Mouse (Mus musculus) bone marrow, adult 2 months (tissue): ENCODE measurements at regions not wholly inside any gene's neighbourhood (a gene's known extent, or its start where the extent isn't known, plus 50 kb on each side); places are given as distances from the start of the nearest gene placed in this dataset.

Experiments
- H3K27ac ChIP-seq: fragments of 200-500 bp; 2 replicates; pipeline ENCODE4 v1.5.1; 2012; ENCODE audit warnings: low read depth, mild to moderate bottlenecking, control low read depth, inconsistent platforms, low read length; ENCODE audit not compliant: control insufficient read depth, poor library complexity, insufficient read depth
- H3K4me1 ChIP-seq: fragments of 200-500 bp; 2 replicates; pipeline ENCODE4 v1.6.1; 2011; ENCODE audit warnings: low read length; ENCODE audit not compliant: control insufficient read depth, insufficient read depth
- H3K4me3 ChIP-seq: fragments of 200-500 bp; replicated peaks from 2 replicates; pipeline ENCODE3; 2011; ENCODE audit warnings: mild to moderate bottlenecking, low read depth, low read length, control low read depth; ENCODE audit not compliant: control insufficient read depth
- CTCF ChIP-seq: fragments of 200-500 bp; IDR thresholded peaks from 2 replicates; pipeline ENCODE4 v1.5.1; 2011; ENCODE audit warnings: low read length, control low read depth; ENCODE audit not compliant: control insufficient read depth, insufficient read depth
- POLR2A ChIP-seq: fragments of 200-500 bp; IDR thresholded peaks from 2 replicates; pipeline ENCODE4 v1.6.1; 2011; ENCODE audit warnings: low read depth, mild to moderate bottlenecking, control low read depth, low read length, borderline replicate concordance; ENCODE audit not compliant: control insufficient read depth
- WGBS: fragments of 180-500 bp; shearing (Covaris S2); methylation state at CpG from one replicate; pipeline ENCODE4 v1.1.7; 2018; 5-methylcytosine and 5-hydroxymethylcytosine counted together

- 76% methylated on average over 13 of the region's 13 CpGs for WGBS
- no peaks in the 10 kb centered on the region for H3K4me1 ChIP-seq
- H3K27ac ChIP-seq: no peak overlapping the region
- no peak overlapping the region for H3K4me3 ChIP-seq
- no peak for TF ChIP-seq POLR2A
- no peak for TF ChIP-seq CTCF
Observed at GRCm38 (mm10) chr9:113093863-113094390, 614.1 kb downstream of the Pdcd6ip start.

GRCm38 (mm10) chr9:113091881-113092280 is 616.2 kb downstream of the Pdcd6ip start:
- WGBS: 76% methylated on average over 5 of the region's 5 CpGs

DNA sequence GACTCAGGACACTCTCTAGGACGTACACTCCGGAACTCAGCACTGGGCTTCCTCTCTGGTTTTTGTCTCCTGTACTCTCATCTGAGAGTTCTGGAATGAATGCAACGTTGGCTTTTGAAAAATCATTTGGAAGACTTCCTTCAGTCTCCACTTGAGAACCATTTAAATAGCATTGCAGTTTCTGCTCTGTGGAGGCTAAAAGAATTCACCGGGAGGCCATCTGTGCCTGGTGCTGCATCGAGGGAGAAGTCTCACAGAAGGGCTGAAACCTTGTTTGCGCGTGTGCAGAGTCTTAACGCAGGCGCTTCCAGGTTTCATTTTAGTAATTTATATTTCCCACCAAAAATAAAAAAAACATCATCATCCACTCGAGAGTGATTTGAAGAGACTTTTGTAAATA is 620.3 kb downstream of the Pdcd6ip start:
- WGBS: 83% methylated on average over 10 of the region's 10 CpGs
- Histone ChIP-seq H3K4me3 (no peak overlapping the region), H3K4me1 (no peaks in the 10 kb centered on the region), H3K27ac (no peak overlapping the region)
- TF ChIP-seq CTCF: no peak
- TF ChIP-seq POLR2A: no peak

More at GRCm38 (mm10) chr9:113091881-113092280, 616.2 kb downstream of the Pdcd6ip start:
- H3K4me3 ChIP-seq: no peak overlapping the region
- no peaks in the 10 kb centered on the region for H3K4me1 ChIP-seq
- TF ChIP-seq POLR2A: no peak
- no peak for TF ChIP-seq CTCF
- H3K27ac ChIP-seq: no peak overlapping the region

DNA sequence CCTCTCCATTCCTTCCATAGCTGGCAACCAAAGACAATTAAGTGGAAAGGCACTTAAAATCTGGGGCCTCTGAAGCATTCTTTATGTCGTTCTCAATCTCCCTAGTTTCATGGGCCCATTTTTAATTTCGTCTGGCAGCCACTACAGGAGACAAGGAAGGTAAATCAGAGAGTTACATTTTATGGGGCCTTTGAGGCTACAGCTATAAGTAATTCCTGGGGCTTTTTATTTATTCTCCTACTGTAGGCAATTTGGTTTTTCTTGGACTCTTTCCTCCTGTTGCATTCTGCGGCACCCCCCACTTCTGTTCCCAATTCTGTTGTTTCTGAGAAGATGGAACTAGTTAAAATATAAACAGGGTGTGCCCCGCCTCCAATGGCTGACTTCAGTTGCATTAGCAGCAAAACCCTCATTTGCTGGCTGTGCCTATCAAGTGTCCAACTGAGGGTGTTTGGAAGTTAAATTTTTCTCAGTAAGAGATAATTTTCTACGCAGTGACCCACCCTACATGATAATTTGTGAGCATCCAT is 622.7 kb downstream of the Pdcd6ip start:
- Histone ChIP-seq H3K4me1 (no peaks in the 10 kb centered on the region), H3K27ac (no peak overlapping the region), H3K4me3 (no peak overlapping the region)
- WGBS: 64% methylated on average over 5 of the region's 5 CpGs
- no peak for TF ChIP-seq CTCF
- no peak for TF ChIP-seq POLR2A

DNA sequence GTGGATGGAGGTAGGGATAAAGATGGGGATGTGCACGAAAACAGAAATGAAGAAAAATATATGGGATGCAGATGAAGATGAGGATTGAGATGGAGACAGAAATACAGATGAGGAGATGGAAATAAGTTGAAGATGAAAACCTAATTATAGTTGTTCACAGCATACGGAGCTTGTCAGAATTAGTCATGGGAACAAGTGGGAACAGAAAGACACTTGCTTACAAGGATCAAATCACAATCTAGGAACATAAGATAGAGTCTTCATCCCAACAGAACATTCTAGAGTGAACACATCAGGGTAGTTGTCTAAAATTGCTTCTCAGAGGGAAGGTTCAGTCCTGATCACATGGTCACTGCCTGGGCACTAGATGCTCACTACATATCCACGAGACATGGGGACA is 633.2 kb downstream of the Pdcd6ip start:
- Histone ChIP-seq H3K4me3 (no peak overlapping the region), H3K4me1 (no peaks in the 10 kb centered on the region), H3K27ac (no peak overlapping the region)
- 59% methylated on average over 3 of the region's 3 CpGs for WGBS
- TF ChIP-seq POLR2A: no peak
- TF ChIP-seq CTCF: no peak

GRCm38 (mm10) chr9:113057415-113057814 is 650.6 kb downstream of the Pdcd6ip start:
- TF ChIP-seq CTCF (no peak), POLR2A (no peak)
- WGBS: 85% methylated on average over 11 of the region's 11 CpGs
- Histone ChIP-seq H3K4me1 (no peaks in the 10 kb centered on the region), H3K27ac (no peak overlapping the region), H3K4me3 (no peak overlapping the region)

- no peak for TF ChIP-seq CTCF
- H3K4me3 ChIP-seq: no peak overlapping the region
- H3K27ac ChIP-seq: no peak overlapping the region
- 74% methylated on average over 4 of the region's 4 CpGs for WGBS
- H3K4me1 ChIP-seq: no peaks in the 10 kb centered on the region
Observed at GRCm38 (mm10) chr9:113044556-113045178, 663.4 kb downstream of the Pdcd6ip start.

DNA sequence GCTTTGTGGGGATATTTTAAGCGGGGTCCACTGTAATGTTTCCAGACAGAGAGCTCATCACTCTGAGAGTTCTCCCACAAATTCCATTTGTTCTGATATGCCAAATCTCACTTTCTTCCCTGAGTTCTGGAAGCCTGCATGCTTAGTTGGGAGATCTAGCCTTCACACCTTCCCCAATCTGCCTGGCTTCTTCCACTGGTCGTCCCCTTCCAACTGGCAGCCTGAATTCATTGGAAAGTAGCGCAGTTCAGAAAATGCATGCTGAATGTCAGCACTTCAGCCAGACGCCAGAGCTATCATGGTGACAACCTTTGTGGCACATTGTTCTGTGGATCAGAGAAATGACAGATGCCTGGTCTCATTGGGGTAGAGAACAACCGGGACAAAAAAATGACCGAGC is 667.2 kb downstream of the Pdcd6ip start:
- Histone ChIP-seq H3K4me3 (no peak overlapping the region), H3K4me1 (no peaks in the 10 kb centered on the region), H3K27ac (no peak overlapping the region)
- 75% methylated on average over 6 of the region's 6 CpGs for WGBS
- TF ChIP-seq CTCF: no peak
- TF ChIP-seq POLR2A: no peak

GRCm38 (mm10) chr9:113033996-113034395 is 674.1 kb downstream of the Pdcd6ip start:
- H3K27ac ChIP-seq: no peak overlapping the region
- H3K4me3 ChIP-seq: no peak overlapping the region
- no peak for TF ChIP-seq POLR2A
- no peak for TF ChIP-seq CTCF
- H3K4me1 ChIP-seq: no peaks in the 10 kb centered on the region
- 78% methylated on average over 5 of the region's 5 CpGs for WGBS
